Mouse (Mus musculus): Measurements from ENCODE around the gene Vmn2r8. TPM values are rescaled to one million over a fixed set of nuclear protein-coding genes. Genes with fewer than 3 reads are reported as not detected.

The Vmn2r8 gene
- polyA plus RNA-seq, 1 experiment from 2014 or later = not detected

GRCm38 (mm10) chr5:108742596-108742995 lies 66.1 kb downstream of the Vmn2r8 start:
- Histone ChIP-seq H3K9me3 (ENCODE audit: low read depth, low read length) (no peaks in the 10 kb centered on the region), H3K27ac (ENCODE audit: low read depth) (no peak overlapping the region), H3K9ac (no peak overlapping the region), H3K4me1 (ENCODE audit: insufficient read depth) (no peaks in the 10 kb centered on the region), H3K4me2 (no peak overlapping the region), H3K36me3 (ENCODE audit: insufficient read depth) (no peaks in the 10 kb centered on the region), H3K4me3 (ENCODE audit: low read depth, low read length) (no peak overlapping the region), H3K27me3 (ENCODE audit: insufficient read depth, low read length) (no peaks in the 10 kb centered on the region)
- no peak for DNase-seq
- no peak for TF ChIP-seq CTCF (IDR thresholded peaks at IDR 0.05; ENCODE audit: low read depth)
- WGBS = 61% methylated on average over 2 of the region's 2 CpGs
- no peak for ATAC-seq (ENCODE audit: insufficient read depth)

GRCm38 (mm10) chr5:108741844-108742243 lies 66.8 kb downstream of the Vmn2r8 start:
- Histone ChIP-seq H3K9ac (no peak overlapping the region), H3K4me2 (no peak overlapping the region), H3K9me3 (ENCODE audit: low read depth, low read length) (no peaks in the 10 kb centered on the region), H3K4me3 (ENCODE audit: low read depth, low read length) (no peak overlapping the region), H3K4me1 (ENCODE audit: insufficient read depth) (no peaks in the 10 kb centered on the region), H3K36me3 (ENCODE audit: insufficient read depth) (no peaks in the 10 kb centered on the region), H3K27me3 (ENCODE audit: insufficient read depth, low read length) (no peaks in the 10 kb centered on the region), H3K27ac (ENCODE audit: low read depth) (no peak overlapping the region)
- ATAC-seq (ENCODE audit: insufficient read depth) (no peak), DNase-seq (no peak)
- TF ChIP-seq CTCF (IDR thresholded peaks at IDR 0.05; ENCODE audit: low read depth) = no peak
- WGBS = 73% methylated on average over 2 of the region's 2 CpGs

Other genes with a start within 250 kb of the Vmn2r8 start
- 48.7 and 52.1 TPM in 2 replicates for gene Gak, start 179.1 kb downstream of the Vmn2r8 start, polyA plus RNA-seq (2014; fragmentation: Nextera tagmentation; extraction: Ambion mirVana)
- 26.4 and 29.0 TPM in 2 replicates for gene Tmem175, start 179.1 kb downstream of the Vmn2r8 start, polyA plus RNA-seq (2014; fragmentation: Nextera tagmentation; extraction: Ambion mirVana)
- 11.8 and 12.3 TPM in 2 replicates for gene Idua, start 148.5 kb downstream of the Vmn2r8 start, polyA plus RNA-seq (2014; fragmentation: Nextera tagmentation; extraction: Ambion mirVana)
- 8.7 and 12.1 TPM in 2 replicates for gene Dgkq, start 139.2 kb downstream of the Vmn2r8 start, polyA plus RNA-seq (2014; fragmentation: Nextera tagmentation; extraction: Ambion mirVana)
- 0.60 and 0.70 TPM in 2 replicates for gene Slc26a1, start 133.3 kb downstream of the Vmn2r8 start, polyA plus RNA-seq (2014; fragmentation: Nextera tagmentation; extraction: Ambion mirVana)
- gene Fgfrl1, start 116.5 kb downstream of the Vmn2r8 start, polyA plus RNA-seq (2014; fragmentation: Nextera tagmentation; extraction: Ambion mirVana) = 40.1 and 47.5 TPM in 2 replicates
- gene Rnf212, start 33.9 kb downstream of the Vmn2r8 start, polyA plus RNA-seq (2014; fragmentation: Nextera tagmentation; extraction: Ambion mirVana) = not detected in 2 replicates
- gene Tmed11, start 13.5 kb downstream of the Vmn2r8 start, polyA plus RNA-seq (2014; fragmentation: Nextera tagmentation; extraction: Ambion mirVana) = not detected in 2 replicates
- not detected in 2 replicates for gene Vmn2r9, start 43.8 kb upstream of the Vmn2r8 start, polyA plus RNA-seq (2014; fragmentation: Nextera tagmentation; extraction: Ambion mirVana)
- gene Vmn2r10, start 197.7 kb upstream of the Vmn2r8 start, polyA plus RNA-seq (2014; fragmentation: Nextera tagmentation; extraction: Ambion mirVana) = not detected in 2 replicates